Mouse (Mus musculus) midbrain, embryonic 13.5 days (tissue): ENCODE measurements at regions not wholly inside any gene's neighbourhood (a gene's known extent, or its start where the extent isn't known, plus 50 kb on each side); places are given as distances from the start of the nearest gene placed in this dataset.

Experiments
- ATAC-seq: fragments of 200-750 bp; cut with Nextera tagmentation; 2 replicates; pipeline ENCODE4 v1.8.0; 2017; ENCODE audit warnings: mild to moderate bottlenecking, moderate TSS enrichment, moderate library complexity
- H3K27ac ChIP-seq: fragments of 300-500 bp; sonication (generic); 2 replicates; pipeline ENCODE4 v1.5.1; 2015; ENCODE audit warnings: inconsistent platforms, mild to moderate bottlenecking, moderate library complexity
- H3K27me3 ChIP-seq: fragments of 300-500 bp; sonication (generic); 2 replicates; pipeline ENCODE4 v1.6.1; 2015; ENCODE audit warnings: mild to moderate bottlenecking, inconsistent platforms
- H3K36me3 ChIP-seq: fragments of 300-500 bp; sonication (generic); 2 replicates; pipeline ENCODE4 v1.6.1; 2015; ENCODE audit warnings: mild to moderate bottlenecking, inconsistent platforms
- H3K4me1 ChIP-seq: fragments of 300-500 bp; sonication (generic); replicated peaks from 2 replicates; pipeline ENCODE4 v1.6.1; 2015; ENCODE audit warnings: inconsistent platforms
- H3K4me2 ChIP-seq: fragments of 300-500 bp; sonication (generic); replicated peaks from 2 replicates; pipeline ENCODE4 v1.6.1; 2015; ENCODE audit warnings: moderate library complexity, mild to moderate bottlenecking, inconsistent platforms
- H3K4me3 ChIP-seq: fragments of 300-500 bp; sonication (generic); replicated peaks from 2 replicates; pipeline ENCODE4 v1.5.1; 2015; ENCODE audit warnings: mild to moderate bottlenecking, inconsistent platforms
- H3K9ac ChIP-seq: fragments of 300-500 bp; sonication (generic); replicated peaks from 2 replicates; pipeline ENCODE4 v1.6.1; 2015; ENCODE audit warnings: mild to moderate bottlenecking, inconsistent platforms
- H3K9me3 ChIP-seq: fragments of 300-500 bp; sonication (generic); 2 replicates; pipeline ENCODE4 v1.6.1; 2016; ENCODE audit warnings: mild to moderate bottlenecking, inconsistent platforms
- WGBS: fragments of 180-500 bp; shearing (Covaris S2); methylation state at CpG from one replicate; pipeline ENCODE4 v1.1.7; 2015; 5-methylcytosine and 5-hydroxymethylcytosine counted together

- Histone ChIP-seq H3K36me3 (no peaks in the 10 kb centered on the region), H3K27ac (no peak overlapping the region), H3K4me1 (no peaks in the 10 kb centered on the region), H3K9ac (no peak overlapping the region), H3K27me3 (no peaks in the 10 kb centered on the region), H3K4me3 (no peak overlapping the region), H3K9me3 (no peaks in the 10 kb centered on the region), H3K4me2 (no peak overlapping the region)
- 89% methylated on average over 1 of the region's 1 CpGs for WGBS
- ATAC-seq, result no peak
These were observed 76.9 kb upstream of the Prl start for GRCm38 (mm10) chr13:26980475-26980874.
